In genomic region chr7:35081406-35082104, GRCm38 (mm10) we compare ENCODE assay signal across 10 mouse cellular contexts. TPM values are rescaled to one million over a fixed set of nuclear protein-coding genes. Genes with fewer than 3 reads are reported as not detected.
A peak's percentile ranks its signal among the peaks of the same experiment; 100 is the strongest.
DNase-seq lines count a peak whose midpoint lies in the region; ATAC-seq lines count a peak whose summit lies in the region.
"Had no signal": no experiment of that assay in that cellular context is flagged by ENCODE, and none has a peak within 500 bp of the region (broad histone marks: within the 10 kb centered on the region; RNA-seq: fewer than 3 reads in every experiment).

No protein-coding gene starts in this region.

- WGBS in heart, embryonic 16.5 days: 64% methylated on average over 9 of the region's 9 CpGs
- WGBS in limb, embryonic 10.5 days: 85% methylated on average over 9 of the region's 9 CpGs
- WGBS in stomach, embryonic 16.5 days: 61% methylated on average over 9 of the region's 9 CpGs
- 79% methylated on average over 9 of the region's 9 CpGs for WGBS in forebrain, embryonic 12.5 days

- H3K27ac ChIP-seq in heart, embryonic 16.5 days (ENCODE audit: low read length): peak overlapping the region; percentile 54
- H3K27ac ChIP-seq in limb, embryonic 10.5 days: peak overlapping the region; percentile 64
- peak overlapping the region; percentile 68 for H3K27ac ChIP-seq in stomach, embryonic 16.5 days (ENCODE audit: low read length)
- no peak overlapping the region for H3K27ac ChIP-seq in forebrain, embryonic 12.5 days

- no peak for ATAC-seq in heart, embryonic 16.5 days (replicated peaks; ENCODE audit: extremely low read depth, insufficient read depth, low FRiP score)
- no peak for ATAC-seq in megakaryocyte, adult 5-6 weeks (ENCODE audit: poor library complexity, severe bottlenecking)
- no peak for ATAC-seq in stomach, embryonic 16.5 days (ENCODE audit: insufficient read depth, low FRiP score)
- ATAC-seq in forebrain, embryonic 12.5 days (ENCODE audit: low FRiP score): no peak
- ATAC-seq: hindbrain, embryonic 16.5 days had no signal

- H3K4me2 ChIP-seq in heart, embryonic 16.5 days (ENCODE audit: low read depth, low read length): peak overlapping the region; percentile 44
- peak overlapping the region; percentile 44 for H3K4me2 ChIP-seq in stomach, embryonic 16.5 days (ENCODE audit: low read depth, low read length)
- no peak overlapping the region for H3K4me2 ChIP-seq in forebrain, embryonic 12.5 days

- H3K36me3 ChIP-seq in heart, embryonic 16.5 days (ENCODE audit: control insufficient read depth, insufficient read depth): no peaks in the 10 kb centered on the region
- no peaks in the 10 kb centered on the region for H3K36me3 ChIP-seq in megakaryocyte, embryonic 14.5 days (replicated peaks; ENCODE audit: low read length)
- no peaks in the 10 kb centered on the region for H3K36me3 ChIP-seq in limb, embryonic 10.5 days
- H3K36me3 ChIP-seq in stomach, embryonic 16.5 days (ENCODE audit: control insufficient read depth, insufficient read depth, low read length): no peaks in the 10 kb centered on the region
- H3K36me3 ChIP-seq in forebrain, embryonic 12.5 days (replicated peaks): no peaks in the 10 kb centered on the region

- no peaks in the 10 kb centered on the region for H3K9me3 ChIP-seq in heart, embryonic 16.5 days (replicated peaks; ENCODE audit: control insufficient read depth, low read length)
- no peaks in the 10 kb centered on the region for H3K9me3 ChIP-seq in megakaryocyte, embryonic 14.5 days
- no peaks in the 10 kb centered on the region for H3K9me3 ChIP-seq in limb, embryonic 10.5 days (replicated peaks)
- no peaks in the 10 kb centered on the region for H3K9me3 ChIP-seq in stomach, embryonic 16.5 days (replicated peaks; ENCODE audit: control insufficient read depth, low read length)
- no peaks in the 10 kb centered on the region for H3K9me3 ChIP-seq in forebrain, embryonic 12.5 days

- peaks cover 4% of the 10 kb centered on the region; the same call in 1 of the 2 replicates for H3K27me3 ChIP-seq in heart, embryonic 16.5 days (ENCODE audit: control insufficient read depth, insufficient read depth, low read length)
- H3K27me3 ChIP-seq in megakaryocyte, embryonic 14.5 days (replicated peaks): peaks cover 13% of the 10 kb centered on the region
- peaks cover 17% of the 10 kb centered on the region for H3K27me3 ChIP-seq in limb, embryonic 10.5 days (ENCODE audit: low read depth, poor library complexity, severe bottlenecking)
- H3K27me3 ChIP-seq in stomach, embryonic 16.5 days (ENCODE audit: control insufficient read depth, insufficient read depth, low read length): no peaks in the 10 kb centered on the region
- H3K27me3 ChIP-seq in forebrain, embryonic 12.5 days: peaks cover 16% of the 10 kb centered on the region

- peaks cover 9% of the 10 kb centered on the region for H3K4me1 ChIP-seq in heart, embryonic 16.5 days (ENCODE audit: control insufficient read depth, insufficient read depth, low read length)
- peaks cover 33% of the 10 kb centered on the region for H3K4me1 ChIP-seq in megakaryocyte, embryonic 14.5 days
- H3K4me1 ChIP-seq in limb, embryonic 10.5 days: peaks cover 27% of the 10 kb centered on the region
- peaks cover 22% of the 10 kb centered on the region for H3K4me1 ChIP-seq in stomach, embryonic 16.5 days (ENCODE audit: control insufficient read depth, insufficient read depth, low read length)
- H3K4me1 ChIP-seq in forebrain, embryonic 12.5 days: peaks cover 15% of the 10 kb centered on the region

- no peak overlapping the region for H3K9ac ChIP-seq in heart, embryonic 16.5 days (ENCODE audit: low read length)
- peak overlapping the region; percentile 24 for H3K9ac ChIP-seq in stomach, embryonic 16.5 days (ENCODE audit: low read length)
- no peak overlapping the region for H3K9ac ChIP-seq in forebrain, embryonic 12.5 days

- H3K4me3 ChIP-seq in heart, embryonic 16.5 days (ENCODE audit: low read length): no peak overlapping the region
- peak overlapping the region; percentile 87 for H3K4me3 ChIP-seq in megakaryocyte, embryonic 14.5 days (replicated peaks)
- H3K4me3 ChIP-seq in limb, embryonic 10.5 days: no peak overlapping the region
- peak overlapping the region; percentile 4; the same call in 1 of the 2 replicates for H3K4me3 ChIP-seq in stomach, embryonic 16.5 days (replicated peaks; ENCODE audit: low read length)
- H3K4me3 ChIP-seq in forebrain, embryonic 12.5 days (replicated peaks): no peak overlapping the region

- intact Hi-C loops in heart, postnatal 14 days (cut with DNase I): loop anchor here (2.0 to 5.0 kb wide), 2 partner anchors 25 to 36 kb away; partner anchors contain the start of genes Cebpa and Cebpg

- no peak for DNase-seq in heart, postnatal 14 days
- no peak for DNase-seq in limb, embryonic 10.5 days (ENCODE audit: low spot score)
- DNase-seq in spleen, postnatal 36 days (ENCODE audit: low spot score in 2 of 2): no peak
- DNase-seq: right cerebral cortex, postnatal 14 days had no signal

RNA-seq across cellular contexts. Expression of gene Cebpg, which starts 25.2 kb away (rescaled TPM):
- polyA plus RNA-seq in heart, embryonic 16.5 days (2015; fragmentation: Nextera tagmentation; extraction: Ambion mirVana): 19.7 and 19.8 TPM in 2 replicates
- 10 to 100 TPM; 27.8 to 29.1 TPM for total RNA-seq in heart, postnatal 14 days (2021)
- 1.7 and 12.8 TPM in 2 replicates for polyA plus RNA-seq in megakaryocyte, embryonic 14.5 days (2012; ENCODE audit: insufficient read depth, low replicate concordance)
- 29.8 and 33.5 TPM in 2 replicates for total RNA-seq in megakaryocyte, adult 5-6 weeks (2015)
- 60.1 and 86.5 TPM in 2 replicates for total RNA-seq in megakaryocyte, adult 5-6 weeks (2017)
- polyA plus RNA-seq in limb, embryonic 10.5 days (2016; fragmentation: Nextera tagmentation; extraction: Ambion mirVana): 40.3 and 44.9 TPM in 2 replicates
- polyA plus RNA-seq in stomach, embryonic 16.5 days (2015; fragmentation: Nextera tagmentation; extraction: Ambion mirVana): 26.1 and 27.4 TPM in 2 replicates
- 63.6 and 68.3 TPM in 2 replicates for polyA plus RNA-seq in forebrain, embryonic 12.5 days (2016; fragmentation: Nextera tagmentation; extraction: Ambion mirVana)

RNA-seq across cellular contexts. Expression of gene Cebpa, which starts 37.5 kb away (rescaled TPM):
- polyA plus RNA-seq in heart, embryonic 16.5 days (2015; fragmentation: Nextera tagmentation; extraction: Ambion mirVana): 1.0 and 1.5 TPM in 2 replicates
- total RNA-seq in heart, postnatal 14 days (2021): 10 to 100 TPM in 1 of 2 experiments, 1 to 10 TPM in 1; 5.2 to 11.5 TPM
- polyA plus RNA-seq in megakaryocyte, embryonic 14.5 days (2012; ENCODE audit: insufficient read depth, low replicate concordance): 43.6 and 55.1 TPM in 2 replicates
- 48.7 and 57.0 TPM in 2 replicates for total RNA-seq in megakaryocyte, adult 5-6 weeks (2015)
- 21.7 and 22.4 TPM in 2 replicates for total RNA-seq in megakaryocyte, adult 5-6 weeks (2017)
- 0.25 and 0.40 TPM in 2 replicates for polyA plus RNA-seq in limb, embryonic 10.5 days (2016; fragmentation: Nextera tagmentation; extraction: Ambion mirVana)
- polyA plus RNA-seq in stomach, embryonic 16.5 days (2015; fragmentation: Nextera tagmentation; extraction: Ambion mirVana): 2.6 and 2.8 TPM in 2 replicates
- polyA plus RNA-seq in forebrain, embryonic 12.5 days (2016; fragmentation: Nextera tagmentation; extraction: Ambion mirVana): 0.58 and 1.1 TPM in 2 replicates

Comparison
In these comparisons a context has a peak if more than half of its experiments do, and no peak if none do; other contexts are left out.
1. H3K4me3 ChIP-seq: peak in megakaryocyte, embryonic 14.5 days (single experiment) and stomach, embryonic 16.5 days (single experiment); none in heart, embryonic 16.5 days (single experiment), limb, embryonic 10.5 days (single experiment) and forebrain, embryonic 12.5 days (single experiment).
2. RNA of gene Cebpa, which starts 37.5 kb away (polyA plus RNA-seq): 43.6 to 55.1 TPM in megakaryocyte, embryonic 14.5 days; 2.6 to 2.8 TPM in stomach, embryonic 16.5 days, 0.58 to 1.1 TPM in forebrain, embryonic 12.5 days, 1.0 to 1.5 TPM in heart, embryonic 16.5 days and 0.25 to 0.40 TPM in limb, embryonic 10.5 days; every median in the first group is over 10 times any median in the second.